Mouse (Mus musculus) activated CD4-positive, CD25-positive, alpha-beta regulatory T cell, adult 4 months (primary cell): ENCODE measurements around the gene Tmem50b. TPM values are rescaled to one million over a fixed set of nuclear protein-coding genes. Genes with fewer than 3 reads are reported as not detected.

Experiments
- ATAC-seq: one replicate; pipeline ENCODE4 v1.8.0; 2017
- polyA plus RNA-seq, 2 experiments: library from polyadenylated mRNA; unstranded; fragments of 100-300 nt; shearing (Covaris generic); gene quantifications; one replicate each; pipeline ENCODE4 v1.2.1; 2017

Tmem50b gene
- polyA plus RNA-seq, 2 experiments from 2014 or later = 34.6 to 38.3 TPM

GRCm38 (mm10) chr16:91609501-91610245 is 12.1 kb upstream of the Tmem50b start:
- no peak for ATAC-seq

- ATAC-seq = no peak
These were observed 9.4 kb upstream of the Tmem50b start for GRCm38 (mm10) chr16:91606958-91607357.

GRCm38 (mm10) chr16:91605156-91605555 is 7.6 kb upstream of the Tmem50b start:
- no peak for ATAC-seq

- no peak for ATAC-seq
These were observed 4.1 kb upstream of the Tmem50b start for GRCm38 (mm10) chr16:91601693-91602092.

GRCm38 (mm10) chr16:91601081-91601480 is 3.5 kb upstream of the Tmem50b start:
- ATAC-seq = no peak

GRCm38 (mm10) chr16:91599242-91599641 is 1.6 kb upstream of the Tmem50b start:
- ATAC-seq = no peak

- ATAC-seq = peak; percentile 4
These were observed 575 bp downstream of the Tmem50b start for GRCm38 (mm10) chr16:91596779-91597671.

- peak; percentile 61 for ATAC-seq
These were observed 1.2 kb downstream of the Tmem50b start for GRCm38 (mm10) chr16:91596397-91596778.

- ATAC-seq = no peak
These were observed 2.5 kb downstream of the Tmem50b start for GRCm38 (mm10) chr16:91595076-91595475.

GRCm38 (mm10) chr16:91593262-91593661 is 4.3 kb downstream of the Tmem50b start:
- no peak for ATAC-seq

GRCm38 (mm10) chr16:91592162-91592561 is 5.4 kb downstream of the Tmem50b start:
- ATAC-seq = no peak

- ATAC-seq = no peak
These were observed 8.9 kb downstream of the Tmem50b start for GRCm38 (mm10) chr16:91588703-91589102.

GRCm38 (mm10) chr16:91587730-91588453 is 9.7 kb downstream of the Tmem50b start:
- ATAC-seq = no peak

- ATAC-seq = no peak
These were observed 11.4 kb downstream of the Tmem50b start for GRCm38 (mm10) chr16:91586244-91586643.

- no peak for ATAC-seq
These were observed 12.0 kb downstream of the Tmem50b start for GRCm38 (mm10) chr16:91585617-91586016.

- ATAC-seq = no peak
These were observed 15.3 kb downstream of the Tmem50b start for GRCm38 (mm10) chr16:91582307-91582706.

- no peak for ATAC-seq
These were observed 18.4 kb downstream of the Tmem50b start for GRCm38 (mm10) chr16:91578980-91579720.

- ATAC-seq = no peak
These were observed 22.4 kb downstream of the Tmem50b start for GRCm38 (mm10) chr16:91575151-91575550.

GRCm38 (mm10) chr16:91571105-91571504 is 26.5 kb downstream of the Tmem50b start:
- no peak for ATAC-seq

GRCm38 (mm10) chr16:91568960-91569359 is 28.6 kb downstream of the Tmem50b start:
- no peak for ATAC-seq

GRCm38 (mm10) chr16:91566002-91566401 is 31.6 kb downstream of the Tmem50b start:
- no peak for ATAC-seq

- no peak for ATAC-seq
These were observed 32.2 kb downstream of the Tmem50b start for GRCm38 (mm10) chr16:91565292-91565951.
